Mouse (Mus musculus) thymus, adult 2 months (tissue): ENCODE measurements at regions not wholly inside any gene's neighbourhood (a gene's known extent, or its start where the extent isn't known, plus 50 kb on each side); places are given as distances from the start of the nearest gene placed in this dataset.

Source experiments
- CTCF ChIP-seq: fragments of 200-500 bp; IDR thresholded peaks from 2 replicates; pipeline ENCODE4 v1.5.1; 2012; ENCODE audit warnings: mild to moderate bottlenecking, control low read depth, low read length, moderate library complexity, borderline replicate concordance; ENCODE audit not compliant: control insufficient read depth, poor library complexity, insufficient read depth; ENCODE audit errors: extremely low read depth
- POLR2A ChIP-seq: fragments of 200-500 bp; IDR thresholded peaks from 2 replicates; pipeline ENCODE4 v1.6.1; 2012; ENCODE audit warnings: mild to moderate bottlenecking, low read length, control low read depth, moderate library complexity; ENCODE audit not compliant: control insufficient read depth, poor library complexity, insufficient read depth; ENCODE audit errors: extremely low read depth

GRCm38 (mm10) chr1:121136284-121136683, 196.1 kb downstream of the Insig2 start:
- no peak for TF ChIP-seq CTCF
- no peak for TF ChIP-seq POLR2A
